Mouse (Mus musculus): ENCODE data around the gene Gng2. TPM values are rescaled to one million over a fixed set of nuclear protein-coding genes. Genes with fewer than 3 reads are reported as not detected.

The Gng2 gene
- polyA plus RNA-seq (2014; fragmentation: Nextera tagmentation; extraction: Ambion mirVana): 422 and 423 TPM in 2 replicates

DNA sequence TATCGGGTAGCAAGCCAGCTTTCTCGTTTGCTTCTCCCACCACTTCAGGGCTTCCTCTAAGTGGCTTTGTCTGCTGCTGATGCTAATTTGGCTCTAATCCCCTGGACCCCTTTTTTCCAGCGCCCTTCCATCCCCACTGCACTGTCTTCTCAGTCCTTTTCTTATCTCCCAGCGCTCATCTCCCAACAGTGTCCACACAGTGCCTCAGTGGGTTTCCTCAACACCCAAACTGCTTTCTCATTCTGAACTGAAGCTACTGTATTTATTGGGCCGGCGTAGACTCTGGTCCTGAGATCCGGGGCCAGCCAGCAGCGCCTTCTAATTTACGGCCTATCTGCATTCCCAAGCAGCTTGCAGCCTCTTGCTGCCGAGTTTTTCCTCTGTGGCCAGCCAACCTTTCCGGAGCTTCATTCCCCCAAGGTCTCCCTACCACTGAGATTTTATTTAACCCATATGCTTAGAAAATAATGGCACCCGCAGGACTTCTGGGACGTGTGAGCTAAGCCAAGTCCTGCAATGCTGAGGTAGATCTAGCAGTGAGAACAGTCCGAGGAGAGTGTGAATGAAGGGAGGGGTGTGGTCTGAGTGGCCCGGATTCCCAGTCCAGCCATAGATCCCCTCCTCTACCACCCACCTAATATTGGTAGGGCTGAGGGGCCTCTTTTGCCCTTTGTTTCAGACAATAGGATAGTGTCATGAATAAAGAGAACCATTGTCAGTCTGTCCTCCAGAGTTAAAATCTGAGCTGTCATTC, at the start of gene Gng2:
Gng2 (minus strand) TSS at position 357 of the 754 bp plus-strand sequence.
- Histone ChIP-seq H3K4me3 (replicated peaks; ENCODE audit: low read depth, low read length) (peak within 1 kb of the TSS; percentile 45), H3K9me3 (ENCODE audit: control insufficient read depth, low read length) (no peaks in the 10 kb centered on the region), H3K9ac (replicated peaks; ENCODE audit: low read length) (peak within 1 kb of the TSS; percentile 92), H3K36me3 (ENCODE audit: control insufficient read depth, insufficient read depth, low read length) (no peaks in the 10 kb centered on the region), H3K27me3 (ENCODE audit: control insufficient read depth, insufficient read depth, low read length) (no peaks in the 10 kb centered on the region), H3K4me1 (ENCODE audit: control insufficient read depth, insufficient read depth, low read length) (peaks cover 24% of the 10 kb centered on the region), H3K4me2 (ENCODE audit: low read length) (peak within 1 kb of the TSS; percentile 63), H3K27ac (replicated peaks; ENCODE audit: low read depth, low read length) (peak within 1 kb of the TSS; percentile 96)
- peak; percentile 49 for ATAC-seq (ENCODE audit: low FRiP score, low TSS enrichment)
- 5% methylated on average over 15 of the region's 15 CpGs for WGBS
- no peak for DNase-seq

GRCm38 (mm10) chr14:20024888-20025719, 47.7 kb upstream of the Gng2 start:
- no peak overlapping the region for H3K27ac ChIP-seq (replicated peaks; ENCODE audit: low read depth, low read length)
- no peak overlapping the region for H3K4me2 ChIP-seq (ENCODE audit: low read length)
- no peaks in the 10 kb centered on the region for H3K27me3 ChIP-seq (ENCODE audit: control insufficient read depth, insufficient read depth, low read length)
- no peak overlapping the region for H3K4me3 ChIP-seq (replicated peaks; ENCODE audit: low read depth, low read length)
- H3K9ac ChIP-seq (replicated peaks; ENCODE audit: low read length): no peak overlapping the region
- ATAC-seq (ENCODE audit: low FRiP score, low TSS enrichment): no peak
- 84% methylated on average over 6 of the region's 6 CpGs for WGBS
- no peak for DNase-seq
- no peaks in the 10 kb centered on the region for H3K4me1 ChIP-seq (ENCODE audit: control insufficient read depth, insufficient read depth, low read length)
- no peaks in the 10 kb centered on the region for H3K9me3 ChIP-seq (ENCODE audit: control insufficient read depth, low read length)
- no peaks in the 10 kb centered on the region for H3K36me3 ChIP-seq (ENCODE audit: control insufficient read depth, insufficient read depth, low read length)

DNA sequence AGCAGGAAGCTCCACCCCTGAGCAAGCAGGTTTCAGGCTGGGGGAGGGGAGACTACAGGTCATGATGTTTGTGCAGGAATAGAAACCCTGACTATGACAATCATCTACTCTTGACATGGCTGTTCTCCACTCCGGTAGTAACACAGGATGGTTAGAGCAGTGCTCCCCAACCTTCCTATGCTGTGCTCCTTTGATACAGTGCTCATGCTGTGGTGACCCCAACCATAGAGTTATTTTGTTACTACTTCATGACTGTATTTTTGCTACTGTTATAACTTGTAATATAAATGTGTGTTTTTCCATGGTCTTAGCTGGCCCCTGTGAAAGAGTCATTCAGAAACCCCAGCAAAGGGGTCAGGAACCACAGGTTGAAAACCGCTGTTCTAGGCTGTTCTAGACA, 46.5 kb upstream of the Gng2 start:
- no peaks in the 10 kb centered on the region for H3K27me3 ChIP-seq (ENCODE audit: control insufficient read depth, insufficient read depth, low read length)
- no peak overlapping the region for H3K27ac ChIP-seq (replicated peaks; ENCODE audit: low read depth, low read length)
- no peaks in the 10 kb centered on the region for H3K36me3 ChIP-seq (ENCODE audit: control insufficient read depth, insufficient read depth, low read length)
- no peak overlapping the region for H3K4me2 ChIP-seq (ENCODE audit: low read length)
- no peak overlapping the region for H3K4me3 ChIP-seq (replicated peaks; ENCODE audit: low read depth, low read length)
- ATAC-seq (ENCODE audit: low FRiP score, low TSS enrichment) (no peak), DNase-seq (no peak)
- no peaks in the 10 kb centered on the region for H3K4me1 ChIP-seq (ENCODE audit: control insufficient read depth, insufficient read depth, low read length)
- 89% methylated on average over 2 of the region's 2 CpGs for WGBS
- no peaks in the 10 kb centered on the region for H3K9me3 ChIP-seq (ENCODE audit: control insufficient read depth, low read length)
- no peak overlapping the region for H3K9ac ChIP-seq (replicated peaks; ENCODE audit: low read length)

GRCm38 (mm10) chr14:20019486-20019885, 42.1 kb upstream of the Gng2 start:
- no peak for ATAC-seq (ENCODE audit: low FRiP score, low TSS enrichment)
- H3K36me3 ChIP-seq (ENCODE audit: control insufficient read depth, insufficient read depth, low read length): no peaks in the 10 kb centered on the region
- H3K4me3 ChIP-seq (replicated peaks; ENCODE audit: low read depth, low read length): no peak overlapping the region
- no peak overlapping the region for H3K27ac ChIP-seq (replicated peaks; ENCODE audit: low read depth, low read length)
- no peak for DNase-seq
- no peaks in the 10 kb centered on the region for H3K27me3 ChIP-seq (ENCODE audit: control insufficient read depth, insufficient read depth, low read length)
- H3K4me1 ChIP-seq (ENCODE audit: control insufficient read depth, insufficient read depth, low read length): no peaks in the 10 kb centered on the region
- 0 out of 2 replicates have a peak, but pooled peaks cover 4% of the 10 kb centered on the region for H3K9me3 ChIP-seq (ENCODE audit: control insufficient read depth, low read length)
- no peak overlapping the region for H3K4me2 ChIP-seq (ENCODE audit: low read length)
- WGBS: 81% methylated on average over 3 of the region's 3 CpGs
- H3K9ac ChIP-seq (replicated peaks; ENCODE audit: low read length): no peak overlapping the region

DNA sequence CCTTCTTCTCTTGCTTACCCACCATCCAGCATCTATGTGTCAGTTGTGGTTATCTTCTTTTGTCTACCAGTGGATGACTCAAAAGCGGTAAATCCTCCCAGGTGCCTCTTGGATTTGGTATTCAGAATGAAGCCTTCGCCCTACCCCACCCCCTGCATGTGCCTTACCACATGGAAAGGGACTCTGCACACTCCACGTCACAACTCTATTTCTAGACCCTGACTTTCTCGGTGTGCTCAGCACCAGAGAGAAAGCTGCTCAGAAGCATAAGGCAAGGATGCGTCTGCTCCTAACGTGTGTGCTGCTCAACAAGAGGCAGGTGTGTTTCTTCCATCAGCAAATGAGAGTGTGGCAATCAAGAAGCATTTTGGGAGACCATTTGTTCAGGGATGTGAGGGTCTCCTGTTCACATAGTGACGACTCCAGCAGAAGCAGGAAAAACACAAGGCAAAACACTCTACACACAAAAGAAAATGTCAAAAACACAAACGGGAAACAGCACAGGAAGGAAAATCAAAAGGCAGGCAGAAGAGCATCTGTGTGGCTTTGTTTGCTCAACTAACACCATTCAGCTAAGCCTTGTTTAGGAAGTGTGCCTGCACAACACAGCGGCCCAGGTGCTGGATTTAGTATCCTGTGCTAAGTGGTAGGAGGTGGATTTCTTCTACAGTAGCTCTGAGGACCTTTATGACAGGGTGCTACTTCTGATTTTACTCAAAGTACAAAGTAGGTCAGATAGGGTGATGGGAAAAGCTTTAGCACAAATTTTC, 35.3 kb upstream of the Gng2 start:
- Histone ChIP-seq H3K9ac (replicated peaks; ENCODE audit: low read length) (no peak overlapping the region), H3K4me3 (replicated peaks; ENCODE audit: low read depth, low read length) (no peak overlapping the region), H3K36me3 (ENCODE audit: control insufficient read depth, insufficient read depth, low read length) (no peaks in the 10 kb centered on the region), H3K27ac (replicated peaks; ENCODE audit: low read depth, low read length) (no peak overlapping the region), H3K4me1 (ENCODE audit: control insufficient read depth, insufficient read depth, low read length) (no peaks in the 10 kb centered on the region), H3K4me2 (ENCODE audit: low read length) (no peak overlapping the region), H3K9me3 (ENCODE audit: control insufficient read depth, low read length) (0 out of 2 replicates have a peak, but pooled peaks cover 4% of the 10 kb centered on the region), H3K27me3 (ENCODE audit: control insufficient read depth, insufficient read depth, low read length) (no peaks in the 10 kb centered on the region)
- ATAC-seq (ENCODE audit: low FRiP score, low TSS enrichment): no peak
- 83% methylated on average over 9 of the region's 9 CpGs for WGBS
- no peak for DNase-seq

DNA sequence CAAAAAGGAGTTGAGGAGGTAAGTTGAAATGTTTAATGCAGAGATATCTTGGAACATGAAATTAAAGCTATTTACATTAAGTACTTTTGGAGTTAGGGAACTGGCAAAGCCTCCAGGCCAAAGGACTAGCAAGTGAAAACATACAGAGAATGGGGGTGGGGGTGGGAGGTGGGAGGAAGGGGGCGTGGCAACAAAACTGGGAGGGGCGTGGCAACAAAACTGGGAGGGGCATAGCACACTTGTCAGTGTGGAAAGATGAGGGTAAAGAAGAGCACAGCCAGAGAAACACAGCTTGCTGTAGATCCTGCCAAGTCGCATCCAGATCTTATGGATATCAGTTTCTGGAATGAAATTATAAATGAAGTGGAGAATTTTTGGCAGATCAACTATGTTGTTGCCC, 30.0 kb upstream of the Gng2 start:
- no peaks in the 10 kb centered on the region for H3K4me1 ChIP-seq (ENCODE audit: control insufficient read depth, insufficient read depth, low read length)
- no peak overlapping the region for H3K27ac ChIP-seq (replicated peaks; ENCODE audit: low read depth, low read length)
- H3K27me3 ChIP-seq (ENCODE audit: control insufficient read depth, insufficient read depth, low read length): no peaks in the 10 kb centered on the region
- H3K36me3 ChIP-seq (ENCODE audit: control insufficient read depth, insufficient read depth, low read length): no peaks in the 10 kb centered on the region
- H3K4me2 ChIP-seq (ENCODE audit: low read length): no peak overlapping the region
- no peaks in the 10 kb centered on the region for H3K9me3 ChIP-seq (ENCODE audit: control insufficient read depth, low read length)
- no peak for ATAC-seq (ENCODE audit: low FRiP score, low TSS enrichment)
- 81% methylated on average over 3 of the region's 3 CpGs for WGBS
- H3K9ac ChIP-seq (replicated peaks; ENCODE audit: low read length): no peak overlapping the region
- DNase-seq: no peak
- H3K4me3 ChIP-seq (replicated peaks; ENCODE audit: low read depth, low read length): no peak overlapping the region

GRCm38 (mm10) chr14:20004777-20005289, 27.4 kb upstream of the Gng2 start:
- Histone ChIP-seq H3K4me3 (replicated peaks; ENCODE audit: low read depth, low read length) (no peak overlapping the region), H3K27me3 (ENCODE audit: control insufficient read depth, insufficient read depth, low read length) (no peaks in the 10 kb centered on the region), H3K27ac (replicated peaks; ENCODE audit: low read depth, low read length) (no peak overlapping the region), H3K4me2 (ENCODE audit: low read length) (no peak overlapping the region), H3K36me3 (ENCODE audit: control insufficient read depth, insufficient read depth, low read length) (no peaks in the 10 kb centered on the region), H3K9ac (replicated peaks; ENCODE audit: low read length) (no peak overlapping the region), H3K9me3 (ENCODE audit: control insufficient read depth, low read length) (no peaks in the 10 kb centered on the region), H3K4me1 (ENCODE audit: control insufficient read depth, insufficient read depth, low read length) (no peaks in the 10 kb centered on the region)
- ATAC-seq (ENCODE audit: low FRiP score, low TSS enrichment) (no peak), DNase-seq (no peak)

- H3K4me2 ChIP-seq (ENCODE audit: low read length): no peak overlapping the region
Observed at GRCm38 (mm10) chr14:19996853-19997252, 19.4 kb upstream of the Gng2 start.

More at GRCm38 (mm10) chr14:19996853-19997252, 19.4 kb upstream of the Gng2 start:
- H3K9me3 ChIP-seq (ENCODE audit: control insufficient read depth, low read length): no peaks in the 10 kb centered on the region
- H3K36me3 ChIP-seq (ENCODE audit: control insufficient read depth, insufficient read depth, low read length): no peaks in the 10 kb centered on the region
- WGBS: 70% methylated on average over 5 of the region's 5 CpGs
- H3K4me3 ChIP-seq (replicated peaks; ENCODE audit: low read depth, low read length): no peak overlapping the region
- no peaks in the 10 kb centered on the region for H3K4me1 ChIP-seq (ENCODE audit: control insufficient read depth, insufficient read depth, low read length)
- ATAC-seq (ENCODE audit: low FRiP score, low TSS enrichment): no peak
- H3K27me3 ChIP-seq (ENCODE audit: control insufficient read depth, insufficient read depth, low read length): no peaks in the 10 kb centered on the region
- DNase-seq: no peak
- H3K27ac ChIP-seq (replicated peaks; ENCODE audit: low read depth, low read length): no peak overlapping the region
- H3K9ac ChIP-seq (replicated peaks; ENCODE audit: low read length): no peak overlapping the region

Measured in midbrain, embryonic 14.5 days (tissue).